Mouse (Mus musculus) stomach, postnatal 0 days (tissue): ENCODE measurements around the gene Pdzk1ip1.

Experiments used
- CTCF ChIP-seq: IDR thresholded peaks from 2 replicates; pipeline ENCODE4 v1.5.1; 2016; ENCODE audit warnings: antibody characterized with exemption, low read depth, mild to moderate bottlenecking, moderate library complexity
- EP300 ChIP-seq: optimal IDR thresholded peaks from 2 replicates; pipeline ENCODE3; 2016; ENCODE audit warnings: antibody characterized with exemption

DNA sequence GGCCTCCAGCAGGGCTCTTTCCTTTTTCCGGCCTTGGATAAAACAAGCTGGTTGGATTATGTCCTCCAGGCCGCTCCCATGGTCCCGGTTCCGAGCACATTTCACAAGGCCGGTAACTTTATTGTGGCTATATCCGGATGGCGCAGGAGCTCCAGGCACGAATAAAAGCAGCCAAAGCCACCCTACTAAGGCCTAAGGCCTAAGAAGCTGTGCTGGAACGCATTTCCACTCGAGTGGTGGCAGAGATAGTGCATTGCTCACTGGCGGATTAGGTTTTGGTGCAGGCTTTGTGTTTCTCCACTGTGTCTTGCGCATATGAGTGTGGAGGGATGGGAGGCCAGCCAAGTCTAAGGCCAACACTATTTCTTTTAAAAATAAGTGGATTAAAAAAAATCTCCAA, 28.6 kb upstream of the Pdzk1ip1 start:
- TF ChIP-seq CTCF (no peak), EP300 (no peak)
